Mouse (Mus musculus) liver, embryonic 14.5 days (tissue): Measurements from ENCODE around the gene Vmn1r55.

Experiments used
- CTCF ChIP-seq: IDR thresholded peaks from 2 replicates; pipeline ENCODE4 v1.5.1; 2016; ENCODE audit warnings: antibody characterized with exemption, low read depth, control low read depth
- EP300 ChIP-seq: IDR thresholded peaks from 2 replicates; pipeline ENCODE4 v1.6.1; 2016; ENCODE audit warnings: antibody characterized with exemption, low read depth

DNA sequence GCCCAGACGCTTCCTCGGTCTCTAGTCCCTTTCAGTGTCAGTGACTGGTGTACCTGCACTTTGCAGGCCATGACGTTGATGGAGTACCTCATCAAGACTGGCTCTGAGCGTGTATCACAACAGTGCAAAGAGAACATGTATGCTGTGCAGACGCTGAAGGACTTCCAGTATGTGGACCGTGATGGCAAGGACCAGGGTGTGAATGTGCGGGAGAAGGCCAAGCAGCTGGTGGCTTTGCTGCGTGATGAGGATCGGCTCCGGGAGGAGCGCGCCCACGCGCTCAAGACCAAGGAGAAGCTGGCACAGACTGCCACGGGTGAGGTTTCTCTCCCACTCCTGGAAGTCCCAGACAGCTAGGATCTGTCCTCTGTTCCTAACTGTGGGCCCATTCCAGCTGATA is 59.6 kb downstream of the Vmn1r55 start:
- TF ChIP-seq CTCF (no peak), EP300 (no peak)
